Mouse (Mus musculus) cerebellum, postnatal 14 days (tissue): ENCODE data around the gene Sat1.
"Not testable (repeated sequence)": the region's sequence is repeated elsewhere in the genome, so short reads cannot be mapped to it uniquely, and the experiment has no call there.

ENCODE experiments used
- DNase-seq, 2 experiments: peaks; one replicate each; pipeline ENCODE4 v3.0.0; 2021; ENCODE audit warnings: mixed read lengths in 2 of 2

Gene Sat1

GRCm38 (mm10) chrX:155216271-155216670 lies at the start of gene Sat1:
TSS of gene Sat1 (minus strand) at chrX:155216449.
- peak; percentile 89 to 91 for DNase-seq

GRCm38 (mm10) chrX:155262915-155263252 lies 46.6 kb upstream of the Sat1 start:
- DNase-seq: no peak

- DNase-seq: peak; percentile 88 to 89
Measured at GRCm38 (mm10) chrX:155262235-155262914, 46.1 kb upstream of the Sat1 start, which contains the start of gene Acot9. TSS of gene Acot9 (plus strand) at chrX:155262443.

GRCm38 (mm10) chrX:155256856-155257255 lies 40.6 kb upstream of the Sat1 start:
- DNase-seq: no peak

- no peak for DNase-seq
Measured at GRCm38 (mm10) chrX:155218277-155218676, 2.0 kb upstream of the Sat1 start.

GRCm38 (mm10) chrX:155215501-155216248 lies 574 bp downstream of the Sat1 start:
- DNase-seq: peak; percentile 38 to 51

- no peak for DNase-seq
Measured at GRCm38 (mm10) chrX:155214291-155215136, 1.7 kb downstream of the Sat1 start.

- DNase-seq: no peak
Measured at GRCm38 (mm10) chrX:155208671-155209070, 7.6 kb downstream of the Sat1 start.

GRCm38 (mm10) chrX:155205436-155205835 lies 10.8 kb downstream of the Sat1 start:
- not testable (repeated sequence) for DNase-seq

- no peak for DNase-seq
Measured at GRCm38 (mm10) chrX:155202406-155203305, 13.6 kb downstream of the Sat1 start.

GRCm38 (mm10) chrX:155201799-155202198 lies 14.4 kb downstream of the Sat1 start:
- DNase-seq: no peak

- DNase-seq: no peak
Measured at GRCm38 (mm10) chrX:155194979-155195378, 21.3 kb downstream of the Sat1 start.

GRCm38 (mm10) chrX:155193732-155194443 lies 22.4 kb downstream of the Sat1 start:
- no peak for DNase-seq

GRCm38 (mm10) chrX:155191941-155192340 lies 24.3 kb downstream of the Sat1 start:
- DNase-seq: no peak

- no peak for DNase-seq
Measured at GRCm38 (mm10) chrX:155177640-155178039, 38.6 kb downstream of the Sat1 start.

GRCm38 (mm10) chrX:155177230-155177629 lies 39.0 kb downstream of the Sat1 start:
- DNase-seq: no peak

- no peak for DNase-seq
Measured at GRCm38 (mm10) chrX:155175568-155175967, 40.7 kb downstream of the Sat1 start.

GRCm38 (mm10) chrX:155172310-155172709 lies 43.9 kb downstream of the Sat1 start:
- DNase-seq: no peak

GRCm38 (mm10) chrX:155171754-155172153 lies 44.5 kb downstream of the Sat1 start:
- no peak for DNase-seq

GRCm38 (mm10) chrX:155169886-155170285 lies 46.4 kb downstream of the Sat1 start:
- DNase-seq: no peak

GRCm38 (mm10) chrX:155167667-155168066 lies 48.6 kb downstream of the Sat1 start:
- no peak for DNase-seq

- no peak for DNase-seq
Measured at GRCm38 (mm10) chrX:155166313-155166712, 49.9 kb downstream of the Sat1 start.
